Mouse (Mus musculus) right cerebral cortex, postnatal 14 days (tissue): ENCODE data around the gene B4galt5.

Experiments used
- DNase-seq: peaks from one replicate; pipeline ENCODE4 v3.0.0; 2022

The B4galt5 gene

GRCm38 (mm10) chr2:167250003-167250735, 98.8 kb downstream of the B4galt5 start:
- DNase-seq: no peak

GRCm38 (mm10) chr2:167249591-167249990, 99.4 kb downstream of the B4galt5 start:
- DNase-seq: no peak
